Mouse (Mus musculus): Measurements from ENCODE around the gene Lrp2. TPM values are rescaled to one million over a fixed set of nuclear protein-coding genes. Genes with fewer than 3 reads are reported as not detected.

Gene Lrp2
- total and polyA plus RNA-seq, 3 experiments: under 0.01 to 0.07 (median 0.01) TPM

- H3K27ac ChIP-seq (ENCODE audit: insufficient read depth, low read depth): no peak overlapping the region
- no peaks in the 10 kb centered on the region for H3K27me3 ChIP-seq (replicated peaks)
- H3K9me3 ChIP-seq (replicated peaks; ENCODE audit: low read length): no peaks in the 10 kb centered on the region
- no peak overlapping the region for H3K4me2 ChIP-seq (ENCODE audit: insufficient read depth, low read depth, poor library complexity, severe bottlenecking)
- no peak overlapping the region for H3K4me3 ChIP-seq (replicated peaks in 1 of 3; ENCODE audit: low read depth in 2 of 3, low read length in 2 of 3, poor library complexity in 1 of 3)
- no peak for DNase-seq (ENCODE audit: extremely low read depth)
- dilution Hi-C loops (cut with MboI; ENCODE audit: extremely low pct_ligation_motif_present, extremely low pct_unique_long_range_greater_than_20kb, low sequenced_read_pairs) (no loop called here), in situ Hi-C loops (cut with MboI; ENCODE audit: low pct_ligation_motif_present, low pct_unique_long_range_greater_than_20kb, low sequenced_read_pairs) (no loop called here)
- H3K4me1 ChIP-seq (ENCODE audit: control insufficient read depth in 1 of 2, insufficient read depth in 2 of 2): peaks cover 0 to 5% of the 10 kb centered on the region in 2 experiments; a peak in 2 of 4 replicates
- TF ChIP-seq USF1 (IDR thresholded peaks at IDR 0.05; ENCODE audit: low read depth, low read length) (no peak), RAD21 (IDR thresholded peaks at IDR 0.05; ENCODE audit: low read depth, low read length) (no peak), MAX (IDR thresholded peaks at IDR 0.05; ENCODE audit: low read length) (no peak), MEF2A (IDR thresholded peaks at IDR 0.05; ENCODE audit: borderline replicate concordance, low read depth, low read length) (no peak), ETS1 (conservative IDR thresholded peaks at IDR 0.05; ENCODE audit: low read depth, low read length) (no peak)
- H3K9ac ChIP-seq (ENCODE audit: insufficient read depth, low read depth): no peak overlapping the region
- H3K79me2 ChIP-seq (replicated peaks; ENCODE audit: control insufficient read depth, extremely low read depth, insufficient read depth, poor library complexity, severe bottlenecking): no peaks in the 10 kb centered on the region
- H3K36me3 ChIP-seq (replicated peaks in 1 of 2; ENCODE audit: control insufficient read depth in 1 of 2, insufficient read depth in 1 of 2, low read length in 1 of 2): no peaks in the 10 kb centered on the region
Measured at GRCm38 (mm10) chr2:69551639-69552038, 34.2 kb downstream of the Lrp2 start.

GRCm38 (mm10) chr2:69546823-69547222, 39.0 kb downstream of the Lrp2 start:
- in situ Hi-C loops (cut with MboI; ENCODE audit: low pct_ligation_motif_present, low pct_unique_long_range_greater_than_20kb, low sequenced_read_pairs) (no loop called here), dilution Hi-C loops (cut with MboI; ENCODE audit: extremely low pct_ligation_motif_present, extremely low pct_unique_long_range_greater_than_20kb, low sequenced_read_pairs) (no loop called here)
- H3K4me3 ChIP-seq (replicated peaks in 1 of 3; ENCODE audit: low read depth in 2 of 3, low read length in 2 of 3, poor library complexity in 1 of 3): no peak overlapping the region
- H3K4me1 ChIP-seq (ENCODE audit: control insufficient read depth in 1 of 2, insufficient read depth in 2 of 2): peaks cover 0 to 6% of the 10 kb centered on the region in 2 experiments; a peak in 2 of 4 replicates
- no peak overlapping the region for H3K4me2 ChIP-seq (ENCODE audit: insufficient read depth, low read depth, poor library complexity, severe bottlenecking)
- no peaks in the 10 kb centered on the region for H3K9me3 ChIP-seq (replicated peaks; ENCODE audit: low read length)
- no peaks in the 10 kb centered on the region for H3K27me3 ChIP-seq (replicated peaks)
- no peak overlapping the region for H3K9ac ChIP-seq (ENCODE audit: insufficient read depth, low read depth)
- peak; percentile 2 for DNase-seq (ENCODE audit: extremely low read depth)
- H3K27ac ChIP-seq (ENCODE audit: insufficient read depth, low read depth): no peak overlapping the region
- TF ChIP-seq CTCF (conservative IDR thresholded peaks at IDR 0.05 in 1 of 2, IDR thresholded peaks at IDR 0.05 in 1 of 2; ENCODE audit: low read depth in 2 of 2, low read length in 2 of 2) (peak in 1 of 2 experiments; percentile 47; a peak in 2 of 4 replicates), ZNF384 (IDR thresholded peaks at IDR 0.05; ENCODE audit: low read depth, low read length) (no peak), TBP (conservative IDR thresholded peaks at IDR 0.05; ENCODE audit: low read depth, low read length) (no peak), MAZ (IDR thresholded peaks at IDR 0.05; ENCODE audit: low read depth, low read length) (no peak), MAX (IDR thresholded peaks at IDR 0.05; ENCODE audit: low read length) (peak; percentile 21; the same call in 1 of the 2 replicates), JUND (conservative IDR thresholded peaks at IDR 0.05; ENCODE audit: low read depth, low read length) (no peak), POLR2AphosphoS2 (IDR thresholded peaks at IDR 0.05; ENCODE audit: low read depth, low read length) (no peak)
- H3K36me3 ChIP-seq (replicated peaks in 1 of 2; ENCODE audit: control insufficient read depth in 1 of 2, insufficient read depth in 1 of 2, low read length in 1 of 2): no peaks in the 10 kb centered on the region
- H3K79me2 ChIP-seq (replicated peaks; ENCODE audit: control insufficient read depth, extremely low read depth, insufficient read depth, poor library complexity, severe bottlenecking): no peaks in the 10 kb centered on the region

GRCm38 (mm10) chr2:69536018-69536417, 49.8 kb downstream of the Lrp2 start:
- Histone ChIP-seq H3K9me3 (replicated peaks; ENCODE audit: low read length) (no peaks in the 10 kb centered on the region), H3K27ac (ENCODE audit: insufficient read depth, low read depth) (no peak overlapping the region), H3K4me2 (ENCODE audit: insufficient read depth, low read depth, poor library complexity, severe bottlenecking) (no peak overlapping the region), H3K4me1 (ENCODE audit: control insufficient read depth in 1 of 2, insufficient read depth in 2 of 2) (no peaks in the 10 kb centered on the region), H3K9ac (ENCODE audit: insufficient read depth, low read depth) (no peak overlapping the region), H3K27me3 (replicated peaks) (no peaks in the 10 kb centered on the region), H3K4me3 (replicated peaks in 1 of 3; ENCODE audit: low read depth in 2 of 3, low read length in 2 of 3, poor library complexity in 1 of 3) (no peak overlapping the region), H3K79me2 (replicated peaks; ENCODE audit: control insufficient read depth, extremely low read depth, insufficient read depth, poor library complexity, severe bottlenecking) (no peaks in the 10 kb centered on the region), H3K36me3 (replicated peaks in 1 of 2; ENCODE audit: control insufficient read depth in 1 of 2, insufficient read depth in 1 of 2, low read length in 1 of 2) (no peaks in the 10 kb centered on the region)
- TF ChIP-seq MAZ (IDR thresholded peaks at IDR 0.05; ENCODE audit: low read depth, low read length): no peak
- no peak for TF ChIP-seq ZKSCAN1 (IDR thresholded peaks at IDR 0.05; ENCODE audit: borderline replicate concordance, low read depth, low read length)
- TF ChIP-seq ELF1 (IDR thresholded peaks at IDR 0.05; ENCODE audit: low read depth, low read length): no peak
- TF ChIP-seq NRF1 (IDR thresholded peaks at IDR 0.05; ENCODE audit: low read depth, low read length): no peak
- no peak for TF ChIP-seq E2F4 (IDR thresholded peaks at IDR 0.05; ENCODE audit: insufficient replicate concordance, low read depth, low read length)
- TF ChIP-seq RAD21 (IDR thresholded peaks at IDR 0.05; ENCODE audit: low read depth, low read length): no peak
- TF ChIP-seq POLR2AphosphoS2 (IDR thresholded peaks at IDR 0.05; ENCODE audit: low read depth, low read length): no peak
- TF ChIP-seq CHD1 (IDR thresholded peaks at IDR 0.05; ENCODE audit: low read depth, low read length): no peak
- no peak for TF ChIP-seq MAX (IDR thresholded peaks at IDR 0.05; ENCODE audit: low read length)
- TF ChIP-seq MAFK (IDR thresholded peaks at IDR 0.05; ENCODE audit: insufficient replicate concordance, low read length): no peak
- TF ChIP-seq KAT2A (IDR thresholded peaks at IDR 0.05; ENCODE audit: insufficient replicate concordance, low read length): no peak
- TF ChIP-seq MEF2A (IDR thresholded peaks at IDR 0.05; ENCODE audit: borderline replicate concordance, low read depth, low read length): no peak
- DNase-seq (ENCODE audit: extremely low read depth): no peak
- dilution Hi-C loops (cut with MboI; ENCODE audit: extremely low pct_ligation_motif_present, extremely low pct_unique_long_range_greater_than_20kb, low sequenced_read_pairs): no loop called here
- in situ Hi-C loops (cut with MboI; ENCODE audit: low pct_ligation_motif_present, low pct_unique_long_range_greater_than_20kb, low sequenced_read_pairs): no loop called here
